Mouse (Mus musculus) heart, embryonic 10.5 days (tissue): Measurements from ENCODE around the gene Ces4a. TPM values are rescaled to one million over a fixed set of nuclear protein-coding genes. Genes with fewer than 3 reads are reported as not detected.
"Not testable (repeated sequence)": the region's sequence is repeated elsewhere in the genome, so short reads cannot be mapped to it uniquely, and the experiment has no call there.

Experiments used
- DNase-seq: peaks from one replicate; pipeline ENCODE4 v3.0.0-alpha.2; 2017; ENCODE audit warnings: low spot score
- H3K27ac ChIP-seq: fragments of 300-500 bp; sonication (generic); 2 replicates; pipeline ENCODE4 v1.5.1; 2016; ENCODE audit warnings: mild to moderate bottlenecking
- H3K27me3 ChIP-seq: fragments of 300-500 bp; sonication (generic); 2 replicates; pipeline ENCODE4 v1.6.1; 2016; ENCODE audit warnings: mild to moderate bottlenecking; ENCODE audit not compliant: poor library complexity, insufficient read depth, severe bottlenecking
- H3K36me3 ChIP-seq: fragments of 300-500 bp; sonication (generic); 2 replicates; pipeline ENCODE4 v1.6.1; 2016; ENCODE audit warnings: mild to moderate bottlenecking, moderate library complexity
- H3K4me1 ChIP-seq: fragments of 300-500 bp; sonication (generic); 2 replicates; pipeline ENCODE4 v1.6.1; 2016; ENCODE audit warnings: mild to moderate bottlenecking
- H3K4me3 ChIP-seq: fragments of 300-500 bp; sonication (generic); 2 replicates; pipeline ENCODE4 v1.5.1; 2016; ENCODE audit warnings: mild to moderate bottlenecking, moderate library complexity
- H3K9me3 ChIP-seq: fragments of 300-500 bp; sonication (generic); 2 replicates; pipeline ENCODE4 v1.6.1; 2016; ENCODE audit warnings: mild to moderate bottlenecking, moderate library complexity
- WGBS: fragments of 180-500 bp; shearing (Covaris S2); methylation state at CpG from one replicate; pipeline ENCODE4 v1.1.7; 2016; 5-methylcytosine and 5-hydroxymethylcytosine counted together
- polyA plus RNA-seq: library from polyadenylated mRNA; unstranded; fragments of >200 nt; fragmentation: Nextera tagmentation; extraction: Ambion mirVana; gene quantifications from 2 replicates; pipeline ENCODE4 v1.2.1, GENCODE M21; 2016

Gene Ces4a
- polyA plus RNA-seq, 1 experiment from 2014 or later: not detected

GRCm38 (mm10) chr8:105172003-105172362 lies 40.4 kb downstream of the Ces4a start:
- WGBS: 39% methylated on average over 6 of the region's 6 CpGs
- Histone ChIP-seq H3K4me1 (0 out of 2 replicates have a peak, but pooled peaks cover 13% of the 10 kb centered on the region), H3K9me3 (no peaks in the 10 kb centered on the region), H3K36me3 (peaks cover 15% of the 10 kb centered on the region), H3K27ac (peak overlapping the region; percentile 98), H3K27me3 (no peaks in the 10 kb centered on the region), H3K4me3 (peak overlapping the region; percentile 91)
- DNase-seq: no peak

- not testable (repeated sequence) for H3K9me3 ChIP-seq, H3K27me3 ChIP-seq, H3K4me1 ChIP-seq, DNase-seq, H3K27ac ChIP-seq, H3K4me3 ChIP-seq
- 87% methylated on average over 3 of the region's 3 CpGs for WGBS
- peaks cover 34% of the 10 kb centered on the region for H3K36me3 ChIP-seq
These were observed 43.7 kb downstream of the Ces4a start for GRCm38 (mm10) chr8:105175287-105175686.

DNA sequence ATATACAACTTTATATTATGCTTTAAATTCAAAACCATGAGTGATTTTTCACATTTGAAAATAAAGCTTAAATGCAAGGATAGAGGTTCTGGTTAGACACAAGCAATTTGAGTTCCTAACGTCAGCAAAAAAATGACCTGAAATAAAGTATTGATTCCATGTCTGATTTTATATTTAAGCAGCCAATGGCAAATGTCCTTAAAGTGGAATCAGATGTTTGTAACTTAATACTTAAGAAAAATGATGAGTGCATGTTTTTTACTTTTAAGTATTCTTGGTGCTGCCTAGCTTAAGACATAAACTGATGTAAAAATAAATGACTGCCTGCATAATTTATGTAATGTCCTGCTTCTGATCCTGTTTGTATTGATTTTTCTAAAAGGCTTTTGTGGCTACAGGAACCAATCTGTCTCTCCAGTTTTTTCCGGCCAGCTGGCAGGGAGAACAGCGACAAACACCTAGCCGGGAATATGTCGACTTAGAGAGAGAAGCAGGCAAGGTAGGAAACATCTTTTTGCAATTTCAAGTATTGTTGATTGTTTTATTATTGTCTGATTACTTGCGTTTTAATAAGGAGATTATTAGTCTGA lies 46.7 kb downstream of the Ces4a start:
- Histone ChIP-seq H3K36me3 (peaks cover 54% of the 10 kb centered on the region), H3K9me3 (no peaks in the 10 kb centered on the region), H3K4me3 (no peak overlapping the region), H3K27ac (no peak overlapping the region), H3K4me1 (0 out of 2 replicates have a peak, but pooled peaks cover 7% of the 10 kb centered on the region), H3K27me3 (no peaks in the 10 kb centered on the region)
- DNase-seq: no peak
- 88% methylated on average over 6 of the region's 6 CpGs for WGBS

- H3K4me3 ChIP-seq: no peak overlapping the region
- H3K27me3 ChIP-seq: no peaks in the 10 kb centered on the region
- H3K27ac ChIP-seq: no peak overlapping the region
- whole genome bisulfite sequencing: 82% methylated on average over 1 of the region's 1 CpGs
- H3K36me3 ChIP-seq: peaks cover 51% of the 10 kb centered on the region
- 0 out of 2 replicates have a peak, but pooled peaks cover 3% of the 10 kb centered on the region for H3K4me1 ChIP-seq
- no peak for DNase-seq
- H3K9me3 ChIP-seq: no peaks in the 10 kb centered on the region
These were observed 50.6 kb downstream of the Ces4a start for GRCm38 (mm10) chr8:105182201-105182600.

GRCm38 (mm10) chr8:105186467-105187005 lies 54.9 kb downstream of the Ces4a start:
- peaks cover 34% of the 10 kb centered on the region for H3K36me3 ChIP-seq
- 0 out of 2 replicates have a peak, but pooled peaks cover 3% of the 10 kb centered on the region for H3K4me1 ChIP-seq
- no peaks in the 10 kb centered on the region for H3K9me3 ChIP-seq
- no peak overlapping the region for H3K4me3 ChIP-seq
- H3K27me3 ChIP-seq: no peaks in the 10 kb centered on the region
- DNase-seq: no peak
- no peak overlapping the region for H3K27ac ChIP-seq
- WGBS: 67% methylated on average over 1 of the region's 1 CpGs

DNA sequence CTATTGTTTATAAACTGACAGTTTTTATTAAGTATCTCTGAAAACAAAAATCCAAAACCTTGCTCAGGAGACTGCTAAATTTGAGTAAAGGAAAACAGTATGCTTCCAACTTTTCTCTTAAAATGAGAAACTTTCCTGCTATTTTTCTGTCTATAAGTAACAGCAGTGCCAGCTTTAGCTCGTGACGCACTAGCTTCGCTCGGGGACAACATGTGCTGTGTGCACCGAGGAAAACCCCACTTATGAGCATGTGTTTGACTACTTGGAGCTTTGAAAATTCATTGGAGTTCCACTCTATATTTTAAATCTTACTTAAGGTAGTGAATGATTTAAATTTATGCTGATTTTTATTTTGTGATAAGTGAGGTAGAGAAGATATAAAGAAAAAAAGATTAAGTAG lies 60.6 kb downstream of the Ces4a start:
- no peak overlapping the region for H3K27ac ChIP-seq
- H3K27me3 ChIP-seq: no peaks in the 10 kb centered on the region
- 94% methylated on average over 5 of the region's 5 CpGs for WGBS
- H3K36me3 ChIP-seq: peaks cover 51% of the 10 kb centered on the region
- no peak for DNase-seq
- no peaks in the 10 kb centered on the region for H3K9me3 ChIP-seq
- H3K4me1 ChIP-seq: no peaks in the 10 kb centered on the region
- H3K4me3 ChIP-seq: no peak overlapping the region

Other genes starting within 250 kb of the Ces4a start
- not detected in 2 replicates for gene Ces2e, start 205.5 kb upstream of the Ces4a start, polyA plus RNA-seq
- not detected in 2 replicates for gene Ces2f, start 184.4 kb upstream of the Ces4a start, polyA plus RNA-seq
- gene Ces2g, start 170.1 kb upstream of the Ces4a start, polyA plus RNA-seq: 0.21 and 0.25 TPM in 2 replicates
- gene Ces2h, start 130.9 kb upstream of the Ces4a start, polyA plus RNA-seq: not detected in 2 replicates
- gene Ces3a, start 83.2 kb upstream of the Ces4a start, polyA plus RNA-seq: not detected in 2 replicates
- 0.15 TPM in 1 of 2 replicates, not detected in the other for gene Ces3b, start 48.0 kb upstream of the Ces4a start, polyA plus RNA-seq
- 47.5 and 59.6 TPM in 2 replicates for gene Cbfb, start 38.9 kb downstream of the Ces4a start, polyA plus RNA-seq
- gene D230025D16Rik, start 93.3 kb downstream of the Ces4a start, polyA plus RNA-seq: 19.3 and 20.7 TPM in 2 replicates
- 7.6 and 8.1 TPM in 2 replicates for gene B3gnt9, start 123.4 kb downstream of the Ces4a start, polyA plus RNA-seq
- 19.0 and 19.4 TPM in 2 replicates for gene Tradd, start 132.8 kb downstream of the Ces4a start, polyA plus RNA-seq
- 2.0 and 2.4 TPM in 2 replicates for gene Fbxl8, start 132.8 kb downstream of the Ces4a start, polyA plus RNA-seq
- 0.16 TPM in 1 of 2 replicates, not detected in the other for gene Hsf4, start 138.0 kb downstream of the Ces4a start, polyA plus RNA-seq
- gene Nol3, start 144.3 kb downstream of the Ces4a start, polyA plus RNA-seq: 1.2 and 1.3 TPM in 2 replicates
- 7.4 and 8.6 TPM in 2 replicates for gene 4931428F04Rik, start 158.1 kb downstream of the Ces4a start, polyA plus RNA-seq
- gene Exoc3l, start 164.3 kb downstream of the Ces4a start, polyA plus RNA-seq: 16.7 and 18.9 TPM in 2 replicates
- 91.4 and 114 TPM in 2 replicates for gene E2f4, start 165.9 kb downstream of the Ces4a start, polyA plus RNA-seq
- 3.9 and 4.4 TPM in 2 replicates for gene Elmo3, start 173.8 kb downstream of the Ces4a start, polyA plus RNA-seq
- gene Lrrc29, start 194.5 kb downstream of the Ces4a start, polyA plus RNA-seq: 1.5 and 1.9 TPM in 2 replicates
- gene Tmem208, start 194.6 kb downstream of the Ces4a start, polyA plus RNA-seq: 99.6 and 101 TPM in 2 replicates
- 2.1 and 3.0 TPM in 2 replicates for gene Fhod1, start 216.2 kb downstream of the Ces4a start, polyA plus RNA-seq
- 1.8 and 2.4 TPM in 2 replicates for gene Slc9a5, start 217.0 kb downstream of the Ces4a start, polyA plus RNA-seq
- 0.12 and 0.44 TPM in 2 replicates for gene Plekhg4, start 241.5 kb downstream of the Ces4a start, polyA plus RNA-seq